Mouse (Mus musculus) embryonic facial prominence, embryonic 11.5 days (tissue): ENCODE measurements around the gene Polr3f. TPM values are rescaled to one million over a fixed set of nuclear protein-coding genes. Genes with fewer than 3 reads are reported as not detected.

Source experiments
- ATAC-seq: fragments of 200-750 bp; cut with Nextera tagmentation; replicated peaks from 2 replicates; pipeline ENCODE4 v1.8.0; 2017; ENCODE audit warnings: low read depth; ENCODE audit not compliant: insufficient number of reproducible peaks, low FRiP score, low TSS enrichment
- DNase-seq: peaks from one replicate; pipeline ENCODE4 v3.0.0-alpha.2; 2015; ENCODE audit warnings: low spot score
- H3K27ac ChIP-seq: fragments of 300-500 bp; sonication (generic); replicated peaks from 2 replicates; pipeline ENCODE4 v1.5.1; 2014; ENCODE audit warnings: mild to moderate bottlenecking, low read depth, low read length, control low read depth
- H3K27me3 ChIP-seq: fragments of 300-500 bp; sonication (generic); 2 replicates; pipeline ENCODE4 v1.6.1; 2014; ENCODE audit warnings: mild to moderate bottlenecking, low read length, moderate library complexity, mixed read lengths; ENCODE audit not compliant: control insufficient read depth, insufficient read depth
- H3K36me3 ChIP-seq: fragments of 300-500 bp; sonication (generic); replicated peaks from 2 replicates; pipeline ENCODE4 v1.6.1; 2014; ENCODE audit warnings: low read depth, mild to moderate bottlenecking, low read length, moderate library complexity, mixed read lengths; ENCODE audit not compliant: control insufficient read depth, insufficient read depth
- H3K4me1 ChIP-seq: fragments of 300-500 bp; sonication (generic); 2 replicates; pipeline ENCODE4 v1.6.1; 2014; ENCODE audit warnings: low read length, mixed read lengths; ENCODE audit not compliant: control insufficient read depth, insufficient read depth
- H3K4me2 ChIP-seq: fragments of 300-500 bp; sonication (generic); 2 replicates; pipeline ENCODE4 v1.6.1; 2014; ENCODE audit warnings: low read depth, mild to moderate bottlenecking, control low read depth, low read length, moderate library complexity
- H3K4me3 ChIP-seq: fragments of 300-500 bp; sonication (generic); 2 replicates; pipeline ENCODE4 v1.5.1; 2014; ENCODE audit warnings: low read depth, low read length, control low read depth
- H3K9ac ChIP-seq: fragments of 300-500 bp; sonication (generic); replicated peaks from 2 replicates; pipeline ENCODE4 v1.6.1; 2014; ENCODE audit warnings: mild to moderate bottlenecking, control low read depth, low read length
- H3K9me3 ChIP-seq: fragments of 300-500 bp; sonication (generic); replicated peaks from 2 replicates; pipeline ENCODE4 v1.6.1; 2016; ENCODE audit warnings: mild to moderate bottlenecking, low read length, inconsistent platforms, mixed read lengths; ENCODE audit not compliant: control insufficient read depth
- WGBS: fragments of 180-500 bp; shearing (Covaris S2); extraction: QIAGEN DNeasy Blood & Tissue Kit; methylation state at CpG from one replicate; pipeline ENCODE4 v1.1.7; 2014; 5-methylcytosine and 5-hydroxymethylcytosine counted together
- polyA plus RNA-seq: library from polyadenylated mRNA; unstranded; fragments of >200 nt; fragmentation: Nextera tagmentation; extraction: Ambion mirVana; gene quantifications from 2 replicates; pipeline ENCODE4 v1.2.1, GENCODE M21; 2014

Polr3f gene
- polyA plus RNA-seq: 28.0 and 30.0 TPM in 2 replicates

DNA sequence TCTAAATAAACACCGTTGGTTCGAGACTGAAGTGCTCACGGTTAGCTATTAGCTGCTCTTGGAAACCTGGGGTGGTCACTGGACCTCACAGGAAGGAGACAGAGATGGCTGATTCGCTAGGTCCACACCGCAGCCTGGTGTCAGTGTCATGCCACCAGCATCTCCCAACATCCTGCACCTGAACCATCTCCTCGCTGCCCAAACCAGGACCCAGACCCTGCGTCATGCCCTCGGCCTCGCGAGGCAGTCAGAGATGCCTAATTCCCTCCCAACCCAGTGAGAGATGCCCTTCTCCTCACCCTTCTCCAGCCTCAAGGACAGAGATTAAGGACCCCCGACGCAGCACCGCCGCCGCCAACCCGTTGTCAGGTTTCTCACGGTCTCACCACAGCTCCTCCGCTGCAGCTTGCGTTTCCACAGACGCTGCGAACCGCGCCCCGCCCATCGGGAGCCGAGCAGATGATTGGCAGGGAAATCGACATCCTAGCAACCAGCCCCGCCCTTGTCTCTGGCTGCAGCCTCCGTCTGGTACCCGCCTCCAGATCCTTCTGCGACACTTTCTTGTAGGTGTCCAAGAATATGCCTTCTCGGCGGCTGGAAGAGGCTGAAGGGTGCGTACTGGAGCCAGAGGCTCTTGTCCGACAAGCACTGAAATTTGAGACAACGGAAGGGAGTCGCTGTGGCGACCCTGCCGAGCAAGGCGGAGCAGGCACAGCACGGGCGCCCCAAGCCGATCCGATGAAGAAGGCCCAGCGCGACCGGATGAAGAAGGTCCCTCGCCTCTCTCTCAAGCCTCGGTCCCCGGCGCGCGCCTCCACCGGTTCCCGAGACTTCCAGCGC is at the start of gene Polr3f, which contains the start of gene Dzank1:
TSS of gene Polr3f (plus strand) at position 738 of the 840 bp plus-strand sequence.
TSS of gene Dzank1 (minus strand) at position 434 of the 840 bp plus-strand sequence.
- Histone ChIP-seq H3K4me2 (peak within 1 kb of the TSS; percentile 84), H3K27ac (peak within 1 kb of the TSS; percentile 85), H3K27me3 (no peaks in the 10 kb centered on the region), H3K4me3 (peak within 1 kb of the TSS; percentile 97), H3K9me3 (no peaks in the 10 kb centered on the region), H3K4me1 (no peaks in the 10 kb centered on the region), H3K36me3 (no peaks in the 10 kb centered on the region; the same call in 1 of the 2 replicates), H3K9ac (peak within 1 kb of the TSS; percentile 84)
- WGBS: 1% methylated on average over 56 of the region's 56 CpGs
- DNase-seq: peak; percentile 98
- ATAC-seq: peak; percentile 96

DNA sequence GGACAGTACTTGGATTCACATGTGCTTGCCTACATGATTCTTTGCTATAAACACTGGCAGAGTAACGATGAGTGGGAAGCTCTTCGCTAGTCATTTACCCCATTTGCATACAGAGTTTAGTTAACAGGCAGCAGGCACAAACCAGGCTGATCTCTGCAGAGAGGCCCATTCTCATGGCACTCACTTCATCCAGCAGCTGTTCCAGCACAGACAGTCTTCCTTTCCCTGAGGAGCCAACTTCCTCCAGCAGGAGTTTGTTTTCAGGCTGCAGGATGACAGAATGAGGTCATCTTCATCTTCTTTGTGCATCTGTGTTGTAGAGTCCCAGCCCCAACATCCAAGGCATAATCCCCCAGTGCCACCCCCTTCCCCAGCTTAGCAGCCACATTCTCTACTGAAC is 48.1 kb upstream of the Polr3f start:
- H3K4me2 ChIP-seq: no peak overlapping the region
- no peaks in the 10 kb centered on the region for H3K36me3 ChIP-seq
- no peaks in the 10 kb centered on the region for H3K9me3 ChIP-seq
- H3K27ac ChIP-seq: no peak overlapping the region
- no peak for DNase-seq
- WGBS: 82% methylated on average over 2 of the region's 2 CpGs
- ATAC-seq: no peak
- no peaks in the 10 kb centered on the region for H3K27me3 ChIP-seq
- no peak overlapping the region for H3K9ac ChIP-seq
- H3K4me3 ChIP-seq: no peak overlapping the region
- H3K4me1 ChIP-seq: no peaks in the 10 kb centered on the region

DNA sequence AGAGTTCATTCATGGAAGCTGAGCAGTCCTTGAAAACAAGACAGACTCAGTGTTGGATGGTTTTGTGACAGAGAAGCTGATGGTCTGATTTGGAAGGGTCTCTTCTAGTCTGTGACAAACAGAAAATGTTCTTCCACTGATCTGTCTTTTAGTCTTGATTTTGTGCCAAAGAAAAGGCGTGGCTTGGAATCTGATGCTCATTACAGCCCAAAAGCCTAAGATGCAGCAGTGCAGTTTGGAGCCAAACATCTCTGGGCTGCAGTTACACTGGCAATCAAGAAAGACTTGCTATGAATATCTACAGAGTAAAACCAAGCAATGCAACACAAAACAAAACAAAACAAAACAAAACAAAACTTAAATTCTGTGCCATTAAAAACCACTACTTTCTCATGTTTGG is 43.4 kb upstream of the Polr3f start:
- H3K27ac ChIP-seq: no peak overlapping the region
- 54% methylated on average over 1 of the region's 1 CpGs for WGBS
- DNase-seq: no peak
- no peaks in the 10 kb centered on the region for H3K4me1 ChIP-seq
- no peak for ATAC-seq
- no peaks in the 10 kb centered on the region for H3K27me3 ChIP-seq
- no peak overlapping the region for H3K9ac ChIP-seq
- no peaks in the 10 kb centered on the region for H3K9me3 ChIP-seq
- no peak overlapping the region for H3K4me3 ChIP-seq
- no peaks in the 10 kb centered on the region for H3K36me3 ChIP-seq
- no peak overlapping the region for H3K4me2 ChIP-seq

DNA sequence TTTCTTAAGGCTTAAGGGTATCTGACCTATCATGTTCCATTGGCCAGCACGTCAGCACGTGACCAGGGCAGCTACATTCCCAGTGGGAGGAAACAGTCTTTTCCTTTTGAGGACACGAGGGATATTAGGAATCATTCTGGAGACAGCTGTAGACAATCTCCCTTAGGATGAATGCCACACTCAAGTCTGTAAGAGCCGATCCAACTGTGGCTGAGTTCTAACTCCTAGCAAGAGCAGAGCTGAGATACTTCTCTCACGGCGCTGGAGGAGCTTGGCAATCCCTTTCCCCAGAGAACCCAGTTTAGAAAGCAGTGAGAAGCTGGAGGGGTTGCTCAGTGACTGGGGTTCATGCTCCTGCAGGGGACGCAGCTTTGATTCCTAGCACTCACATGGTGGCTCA is 42.1 kb upstream of the Polr3f start:
- Histone ChIP-seq H3K4me1 (no peaks in the 10 kb centered on the region), H3K36me3 (no peaks in the 10 kb centered on the region), H3K27ac (no peak overlapping the region), H3K27me3 (no peaks in the 10 kb centered on the region), H3K9ac (no peak overlapping the region), H3K4me2 (no peak overlapping the region), H3K9me3 (no peaks in the 10 kb centered on the region), H3K4me3 (no peak overlapping the region)
- WGBS: 82% methylated on average over 7 of the region's 7 CpGs
- ATAC-seq (no peak), DNase-seq (no peak)

DNA sequence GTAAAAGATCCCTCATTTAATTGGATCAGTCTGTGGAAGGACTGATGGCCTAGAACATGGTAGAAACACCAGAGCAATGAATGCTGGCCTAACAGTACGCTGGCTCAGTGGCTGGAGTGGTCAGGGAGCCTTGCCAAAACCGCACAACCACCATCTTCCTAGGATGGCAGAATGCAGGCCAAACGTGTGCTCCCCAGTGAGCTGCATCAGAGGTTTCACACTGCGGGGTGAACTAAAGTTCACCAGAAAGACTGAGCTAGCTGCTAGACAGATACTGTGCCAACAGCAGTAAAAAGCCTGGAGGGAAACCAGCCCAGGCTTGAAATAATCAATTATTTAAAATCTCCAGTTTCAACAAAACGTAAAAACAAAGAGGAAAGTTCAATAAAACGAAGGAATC is 40.0 kb upstream of the Polr3f start:
- H3K4me1 ChIP-seq: no peaks in the 10 kb centered on the region
- no peaks in the 10 kb centered on the region for H3K27me3 ChIP-seq
- no peak for ATAC-seq
- no peak overlapping the region for H3K4me2 ChIP-seq
- H3K36me3 ChIP-seq: no peaks in the 10 kb centered on the region
- no peak overlapping the region for H3K4me3 ChIP-seq
- peak; percentile 2 for DNase-seq
- 73% methylated on average over 6 of the region's 6 CpGs for WGBS
- H3K9me3 ChIP-seq: no peaks in the 10 kb centered on the region
- no peak overlapping the region for H3K9ac ChIP-seq
- H3K27ac ChIP-seq: no peak overlapping the region

DNA sequence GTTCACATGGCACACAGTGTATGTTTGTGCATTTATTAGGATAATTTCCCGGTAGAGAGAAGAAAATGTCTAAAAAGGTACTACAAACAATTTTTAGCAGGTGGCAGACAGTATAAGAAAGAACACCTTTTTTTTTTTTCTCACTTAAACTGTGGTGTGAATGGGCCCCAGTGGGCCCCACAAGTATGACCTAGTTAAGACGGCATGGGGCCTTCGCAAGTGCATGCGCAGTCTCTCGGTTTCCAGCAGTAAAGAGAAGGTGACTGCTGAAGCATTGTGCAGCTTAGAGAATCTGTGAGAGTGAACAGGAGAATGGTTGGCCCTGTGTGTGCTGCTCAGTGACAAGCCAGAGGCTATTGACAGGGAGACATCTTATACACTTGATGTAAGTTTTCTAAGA is 38.2 kb upstream of the Polr3f start:
- no peak for ATAC-seq

DNA sequence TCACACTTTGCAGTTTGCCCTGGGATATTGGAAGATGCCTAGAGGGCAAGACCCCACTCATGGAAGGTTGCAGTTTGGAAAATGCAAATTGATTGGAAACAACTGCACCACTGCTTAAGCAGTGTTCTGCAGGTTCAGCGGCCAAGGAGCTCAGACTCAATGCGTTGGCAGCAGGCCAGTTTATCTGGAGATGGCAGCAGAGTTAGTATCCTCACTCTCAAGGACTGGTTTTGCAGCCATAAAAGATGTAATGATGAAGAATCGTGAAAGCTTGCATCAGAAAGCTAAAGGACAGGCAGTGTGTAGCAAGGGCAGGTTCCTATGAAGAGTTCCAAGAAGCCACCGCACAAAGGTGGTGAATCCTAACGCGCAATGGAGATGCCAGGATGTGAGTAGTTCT is 25.4 kb upstream of the Polr3f start:
- H3K4me1 ChIP-seq: no peaks in the 10 kb centered on the region
- H3K27ac ChIP-seq: no peak overlapping the region
- DNase-seq (no peak), ATAC-seq (no peak)
- no peak overlapping the region for H3K9ac ChIP-seq
- WGBS: 87% methylated on average over 6 of the region's 6 CpGs
- H3K4me2 ChIP-seq: no peak overlapping the region
- H3K36me3 ChIP-seq: no peaks in the 10 kb centered on the region
- H3K27me3 ChIP-seq: no peaks in the 10 kb centered on the region
- no peak overlapping the region for H3K4me3 ChIP-seq
- H3K9me3 ChIP-seq: no peaks in the 10 kb centered on the region

More for the DNA sequence above, 38.2 kb upstream of the Polr3f start:
- 91% methylated on average over 5 of the region's 5 CpGs for WGBS
- H3K36me3 ChIP-seq: no peaks in the 10 kb centered on the region
- no peak overlapping the region for H3K4me2 ChIP-seq
- H3K4me3 ChIP-seq: no peak overlapping the region
- no peaks in the 10 kb centered on the region for H3K4me1 ChIP-seq
- H3K27me3 ChIP-seq: no peaks in the 10 kb centered on the region
- H3K9ac ChIP-seq: no peak overlapping the region
- DNase-seq: no peak
- H3K27ac ChIP-seq: no peak overlapping the region
- no peaks in the 10 kb centered on the region for H3K9me3 ChIP-seq

DNA sequence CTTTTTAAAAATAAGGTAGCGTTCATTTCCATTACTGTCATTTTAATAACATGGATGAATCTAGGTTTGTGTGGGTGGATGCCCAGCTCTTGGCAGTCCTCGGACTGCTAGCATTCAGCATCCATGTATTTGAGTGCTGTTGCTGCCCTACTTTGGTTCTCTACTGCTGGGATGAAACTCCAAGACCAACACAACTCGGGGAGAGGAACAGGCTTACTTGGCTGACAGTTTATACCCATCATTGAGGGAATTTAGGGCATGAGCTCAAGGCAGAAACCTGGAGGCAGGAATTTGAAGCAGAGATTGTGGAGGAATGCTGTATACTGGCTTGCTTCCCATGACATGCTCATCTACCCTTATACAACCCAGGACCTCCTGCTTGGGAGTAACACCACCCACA is 12.9 kb upstream of the Polr3f start:
- Histone ChIP-seq H3K9me3 (no peaks in the 10 kb centered on the region), H3K27me3 (no peaks in the 10 kb centered on the region), H3K4me1 (no peaks in the 10 kb centered on the region), H3K4me3 (no peak overlapping the region), H3K9ac (no peak overlapping the region), H3K36me3 (no peaks in the 10 kb centered on the region), H3K4me2 (no peak overlapping the region), H3K27ac (no peak overlapping the region)
- no peak for ATAC-seq
- 80% methylated on average over 3 of the region's 3 CpGs for WGBS
- no peak for DNase-seq
